12 mouse cellular contexts compared by ENCODE assay signal in the genomic region with DNA sequence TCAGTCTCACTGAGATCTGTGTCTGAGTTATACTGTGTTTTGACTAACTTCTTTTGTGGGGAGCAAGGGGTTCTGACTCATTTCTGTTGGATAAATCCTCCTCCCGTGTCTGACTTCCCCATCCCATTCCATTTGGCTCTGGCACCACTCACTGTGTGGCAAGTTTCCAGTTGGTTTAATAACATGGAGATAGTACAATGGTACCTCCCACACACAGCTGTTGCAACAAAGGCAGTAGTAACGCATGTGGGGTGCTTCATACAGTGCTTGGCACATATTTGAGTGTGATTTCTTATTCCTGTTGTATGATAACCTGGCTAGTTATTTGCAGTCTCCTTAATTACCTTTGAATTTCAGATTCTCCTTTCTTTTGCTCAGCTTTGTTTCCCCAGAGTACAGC. TPM values are rescaled to one million over a fixed set of nuclear protein-coding genes. Genes with fewer than 3 reads are reported as not detected.
DNase-seq lines count a peak whose midpoint lies in the region; ATAC-seq and TF ChIP-seq lines count a peak whose summit lies in the region.
"Had no signal": no experiment of that assay in that cellular context is flagged by ENCODE, and none has a peak within 500 bp of the region (broad histone marks: within the 10 kb centered on the region; RNA-seq: fewer than 3 reads in every experiment).

No protein-coding gene starts in this region.

- TF ChIP-seq POLR2A in myocyte (IDR thresholded peaks at IDR 0.05; ENCODE audit: insufficient read length, low read depth): no peak

- H3ac ChIP-seq in myocyte (ENCODE audit: control insufficient read depth, insufficient read length): no peak overlapping the region

- H3K36me3 ChIP-seq in myocyte (ENCODE audit: control insufficient read depth, insufficient read depth): no peaks in the 10 kb centered on the region
- H3K36me3 ChIP-seq: forebrain, embryonic 15.5 days had no signal

- no peaks in the 10 kb centered on the region for H3K79me2 ChIP-seq in myocyte (ENCODE audit: control insufficient read depth, insufficient read depth)

- no peak overlapping the region for H3K4me3 ChIP-seq in myocyte
- H3K4me3 ChIP-seq: forebrain, embryonic 15.5 days; heart, embryonic 15.5 days had no signal

- H3K27me3 ChIP-seq in myocyte (ENCODE audit: control insufficient read depth, insufficient read depth, insufficient read length): no peaks in the 10 kb centered on the region
- H3K27me3 ChIP-seq: forebrain, embryonic 15.5 days; heart, embryonic 15.5 days had no signal

- intact Hi-C loops in heart, postnatal 25 days (cut with DNase I): loop anchor here (5.0 kb wide), 1 partner anchor 357 kb away; no protein-coding TSS in a partner anchor

- H3K4me2 ChIP-seq in myocyte (ENCODE audit: low read depth): peak overlapping the region; percentile 54
- H3K4me2 ChIP-seq: forebrain, embryonic 15.5 days; heart, embryonic 15.5 days had no signal

- ATAC-seq in frontal cortex, adult (ENCODE audit: low TSS enrichment): peak; percentile 44; the same call in 1 of the 2 replicates
- ATAC-seq in CD4-positive, CD25-positive, alpha-beta regulatory T cell, adult 4 months: no peak
- ATAC-seq: forebrain, embryonic 15.5 days; inflammation-experienced regulatory T-cells, adult 6 months had no signal

- DNase-seq in frontal cortex, postnatal 25 days (ENCODE audit: low spot score in 2 of 2): no peak
- peak; percentile 15 for DNase-seq in ovary, adult 18-20 months (ENCODE audit: low spot score)
- DNase-seq in ovary, postnatal 36 days (ENCODE audit: low spot score): no peak
- DNase-seq in heart, postnatal 25 days (ENCODE audit: low spot score): peak; percentile 3
- DNase-seq in retina, postnatal 1 day: no peak
- DNase-seq: thymus, postnatal 36 days had no signal

TF ChIP-seq in myocyte, 11 proteins besides CTCF, POLR2A, EP300 and RAD21:
- TF ChIP-seq USF1 (IDR thresholded peaks at IDR 0.05; ENCODE audit: low read depth): no peak
- no peak for TF ChIP-seq TCF3 (IDR thresholded peaks at IDR 0.05; ENCODE audit: insufficient read length, low read depth)
- TF ChIP-seq E2F4 (IDR thresholded peaks at IDR 0.05; ENCODE audit: insufficient read depth): no peak
- TF ChIP-seq MYOD1 (IDR thresholded peaks at IDR 0.05; ENCODE audit: control insufficient read depth in 1 of 3, insufficient read length in 2 of 3, low read depth in 2 of 3): peak in 2 of 3 experiments; percentile 73 to 89
- 0 out of 2 replicates have a peak, but pooled peaks have one; percentile 48 for TF ChIP-seq CEBPB (IDR thresholded peaks at IDR 0.05; ENCODE audit: insufficient read depth, poor library complexity, severe bottlenecking)
TF ChIP-seq in myocyte: peak in this region for 2.

RNA-seq across cellular contexts. Expression of a gene that starts 40.2 kb away (rescaled TPM):
- 1 to 10 TPM; 6.1 to 6.7 TPM for total RNA-seq in heart, postnatal 25 days (2021)
- 4.9 TPM for polyA plus RNA-seq in myocyte (2012; fragmentation: generic; extraction: Trizol)
- 10 to 100 TPM in 1 of 2 experiments, 1 to 10 TPM in 1; 7.9 to 10.0 TPM for polyA plus RNA-seq in CD4-positive, CD25-positive, alpha-beta regulatory T cell, adult 4 months (2017; shearing (Covaris generic))

RNA-seq across cellular contexts. Expression of a gene that starts 57.6 kb away (rescaled TPM):
- total RNA-seq in heart, postnatal 25 days (2021): 1 to 10 TPM; 5.9 to 6.7 TPM
- 0.32 TPM for polyA plus RNA-seq in myocyte (2012; fragmentation: generic; extraction: Trizol)
- 1 to 10 TPM in 1 of 2 experiments, under 1 TPM in 1; 0.62 to 1.2 TPM for polyA plus RNA-seq in CD4-positive, CD25-positive, alpha-beta regulatory T cell, adult 4 months (2017; shearing (Covaris generic))

Comparison
In these comparisons a context has a peak if more than half of its experiments do, and no peak if none do; other contexts are left out.
1. DNase-seq: peak in ovary, adult 18-20 months (single experiment) and heart, postnatal 25 days (single experiment); none in frontal cortex, postnatal 25 days (0 of 2), ovary, postnatal 36 days (single experiment) and retina, postnatal 1 day (single experiment).